Mouse (Mus musculus): Measurements from ENCODE around the gene Pdyn. TPM values are rescaled to one million over a fixed set of nuclear protein-coding genes. Genes with fewer than 3 reads are reported as not detected.
A peak's percentile ranks its signal among the peaks of the same experiment; 100 is the strongest.

Gene Pdyn
- polyA plus RNA-seq (2016; fragmentation: Nextera tagmentation; extraction: Ambion mirVana) = not detected in 2 replicates

- Histone ChIP-seq H3K27ac (no peak within 1 kb of the TSS), H3K9me3 (replicated peaks) (no peaks in the 10 kb centered on the region), H3K4me1 (peaks cover 11% of the 10 kb centered on the region), H3K36me3 (no peaks in the 10 kb centered on the region), H3K27me3 (ENCODE audit: low read depth, poor library complexity, severe bottlenecking) (peaks cover 60% of the 10 kb centered on the region), H3K4me3 (peak within 1 kb of the TSS; percentile 9; the same call in 1 of the 2 replicates)
- 14% methylated on average over 20 of the region's 20 CpGs for WGBS
- DNase-seq (ENCODE audit: low spot score) = no peak
Measured at GRCm38 (mm10) chr2:129699484-129700158, at the start of gene Pdyn. Gene Pdyn (minus strand): TSS chr2:129699844.

GRCm38 (mm10) chr2:129742016-129742415 is 42.4 kb upstream of the Pdyn start:
- Histone ChIP-seq H3K27me3 (ENCODE audit: low read depth, poor library complexity, severe bottlenecking) (no peaks in the 10 kb centered on the region), H3K4me3 (no peak overlapping the region), H3K36me3 (no peaks in the 10 kb centered on the region), H3K4me1 (no peaks in the 10 kb centered on the region), H3K9me3 (replicated peaks) (no peaks in the 10 kb centered on the region), H3K27ac (no peak overlapping the region)
- 93% methylated on average over 7 of the region's 7 CpGs for WGBS
- DNase-seq (ENCODE audit: low spot score) = no peak

- Histone ChIP-seq H3K27me3 (ENCODE audit: low read depth, poor library complexity, severe bottlenecking) (no peaks in the 10 kb centered on the region), H3K27ac (no peak overlapping the region), H3K4me1 (no peaks in the 10 kb centered on the region), H3K36me3 (no peaks in the 10 kb centered on the region), H3K9me3 (replicated peaks) (no peaks in the 10 kb centered on the region), H3K4me3 (no peak overlapping the region)
- no peak for DNase-seq (ENCODE audit: low spot score)
- WGBS = 87% methylated on average over 3 of the region's 3 CpGs
Measured at GRCm38 (mm10) chr2:129740515-129740914, 40.9 kb upstream of the Pdyn start.

- Histone ChIP-seq H3K36me3 (no peaks in the 10 kb centered on the region), H3K27ac (no peak overlapping the region), H3K27me3 (ENCODE audit: low read depth, poor library complexity, severe bottlenecking) (no peaks in the 10 kb centered on the region), H3K4me1 (no peaks in the 10 kb centered on the region), H3K9me3 (replicated peaks) (no peaks in the 10 kb centered on the region), H3K4me3 (no peak overlapping the region)
- WGBS = 77% methylated on average over 8 of the region's 8 CpGs
- no peak for DNase-seq (ENCODE audit: low spot score)
Measured at GRCm38 (mm10) chr2:129734031-129734430, 34.4 kb upstream of the Pdyn start.

- Histone ChIP-seq H3K27ac (no peak overlapping the region), H3K36me3 (no peaks in the 10 kb centered on the region), H3K27me3 (ENCODE audit: low read depth, poor library complexity, severe bottlenecking) (no peaks in the 10 kb centered on the region), H3K9me3 (replicated peaks) (no peaks in the 10 kb centered on the region), H3K4me1 (no peaks in the 10 kb centered on the region), H3K4me3 (no peak overlapping the region)
- 88% methylated on average over 1 of the region's 1 CpGs for WGBS
- DNase-seq (ENCODE audit: low spot score) = no peak
Measured at GRCm38 (mm10) chr2:129729681-129730080, 30.0 kb upstream of the Pdyn start.

- WGBS = 21% methylated on average over 10 of the region's 10 CpGs
- Histone ChIP-seq H3K27me3 (ENCODE audit: low read depth, poor library complexity, severe bottlenecking) (no peaks in the 10 kb centered on the region), H3K27ac (no peak overlapping the region)
Measured at GRCm38 (mm10) chr2:129715671-129716070, 16.0 kb upstream of the Pdyn start.

GRCm38 (mm10) chr2:129713026-129713544 is 13.4 kb upstream of the Pdyn start:
- Histone ChIP-seq H3K4me1 (no peaks in the 10 kb centered on the region), H3K36me3 (no peaks in the 10 kb centered on the region), H3K27ac (no peak overlapping the region), H3K9me3 (replicated peaks) (no peaks in the 10 kb centered on the region), H3K4me3 (no peak overlapping the region), H3K27me3 (ENCODE audit: low read depth, poor library complexity, severe bottlenecking) (no peaks in the 10 kb centered on the region)
- WGBS = 80% methylated on average over 5 of the region's 5 CpGs
- no peak for DNase-seq (ENCODE audit: low spot score)

More at GRCm38 (mm10) chr2:129715671-129716070, 16.0 kb upstream of the Pdyn start:
- DNase-seq (ENCODE audit: low spot score) = peak; percentile 86
- Histone ChIP-seq H3K4me1 (no peaks in the 10 kb centered on the region), H3K36me3 (no peaks in the 10 kb centered on the region), H3K9me3 (replicated peaks) (no peaks in the 10 kb centered on the region), H3K4me3 (no peak overlapping the region)

GRCm38 (mm10) chr2:129696059-129696458 is 3.6 kb downstream of the Pdyn start:
- peak; percentile 71 for DNase-seq (ENCODE audit: low spot score)
- Histone ChIP-seq H3K4me1 (peaks cover 11% of the 10 kb centered on the region), H3K36me3 (no peaks in the 10 kb centered on the region), H3K27me3 (ENCODE audit: low read depth, poor library complexity, severe bottlenecking) (peaks cover 52% of the 10 kb centered on the region), H3K27ac (no peak overlapping the region), H3K4me3 (no peak overlapping the region), H3K9me3 (replicated peaks) (no peaks in the 10 kb centered on the region)
- 9% methylated on average over 4 of the region's 4 CpGs for WGBS

- H3K36me3 ChIP-seq = no peaks in the 10 kb centered on the region
- peaks cover 4% of the 10 kb centered on the region for H3K4me1 ChIP-seq
- H3K27me3 ChIP-seq (ENCODE audit: low read depth, poor library complexity, severe bottlenecking) = peaks cover 35% of the 10 kb centered on the region
- H3K27ac ChIP-seq = no peak overlapping the region
- DNase-seq (ENCODE audit: low spot score) = no peak
- H3K4me3 ChIP-seq = no peak overlapping the region
- 75% methylated on average over 6 of the region's 6 CpGs for WGBS
- no peaks in the 10 kb centered on the region for H3K9me3 ChIP-seq (replicated peaks)
Measured at GRCm38 (mm10) chr2:129694303-129694702, 5.3 kb downstream of the Pdyn start.

- DNase-seq (ENCODE audit: low spot score) = no peak
- H3K27me3 ChIP-seq (ENCODE audit: low read depth, poor library complexity, severe bottlenecking) = peaks cover 19% of the 10 kb centered on the region
- no peaks in the 10 kb centered on the region for H3K9me3 ChIP-seq (replicated peaks)
- no peak overlapping the region for H3K27ac ChIP-seq
- H3K36me3 ChIP-seq = no peaks in the 10 kb centered on the region
- no peaks in the 10 kb centered on the region for H3K4me1 ChIP-seq
- H3K4me3 ChIP-seq = no peak overlapping the region
- 92% methylated on average over 8 of the region's 8 CpGs for WGBS
Measured at GRCm38 (mm10) chr2:129692694-129693093, 7.0 kb downstream of the Pdyn start.

GRCm38 (mm10) chr2:129689694-129690093 is 9.9 kb downstream of the Pdyn start:
- 86% methylated on average over 7 of the region's 7 CpGs for WGBS
- no peak for DNase-seq (ENCODE audit: low spot score)
- Histone ChIP-seq H3K4me3 (no peak overlapping the region), H3K27me3 (ENCODE audit: low read depth, poor library complexity, severe bottlenecking) (0 out of 2 replicates have a peak, but pooled peaks cover 3% of the 10 kb centered on the region), H3K27ac (no peak overlapping the region), H3K4me1 (peaks cover 7% of the 10 kb centered on the region), H3K36me3 (no peaks in the 10 kb centered on the region), H3K9me3 (replicated peaks) (no peaks in the 10 kb centered on the region)

GRCm38 (mm10) chr2:129688036-129688625 is 11.5 kb downstream of the Pdyn start:
- Histone ChIP-seq H3K27ac (no peak overlapping the region), H3K4me3 (no peak overlapping the region), H3K36me3 (no peaks in the 10 kb centered on the region), H3K4me1 (peaks cover 7% of the 10 kb centered on the region), H3K27me3 (ENCODE audit: low read depth, poor library complexity, severe bottlenecking) (0 out of 2 replicates have a peak, but pooled peaks cover 3% of the 10 kb centered on the region), H3K9me3 (replicated peaks) (no peaks in the 10 kb centered on the region)
- DNase-seq (ENCODE audit: low spot score) = no peak
- WGBS = 94% methylated on average over 28 of the region's 28 CpGs

- 45% methylated on average over 10 of the region's 10 CpGs for WGBS
- H3K27ac ChIP-seq = no peak overlapping the region
- no peaks in the 10 kb centered on the region for H3K27me3 ChIP-seq (ENCODE audit: low read depth, poor library complexity, severe bottlenecking)
- H3K9me3 ChIP-seq (replicated peaks) = no peaks in the 10 kb centered on the region
- no peak overlapping the region for H3K4me3 ChIP-seq
- DNase-seq (ENCODE audit: low spot score) = no peak
- no peaks in the 10 kb centered on the region for H3K36me3 ChIP-seq
- H3K4me1 ChIP-seq = peaks cover 7% of the 10 kb centered on the region
Measured at GRCm38 (mm10) chr2:129686908-129687307, 12.7 kb downstream of the Pdyn start.

Data from limb, embryonic 10.5 days (tissue).